Mouse (Mus musculus) olfactory bulb, adult 2 months (tissue): ENCODE results near the gene Xpc.

ENCODE experiments used
- CTCF ChIP-seq: fragments of 200-500 bp; IDR thresholded peaks from 2 replicates; pipeline ENCODE4 v1.5.1; 2012; ENCODE audit warnings: low read depth, mild to moderate bottlenecking, low read length, moderate library complexity; ENCODE audit not compliant: insufficient read depth
- POLR2A ChIP-seq: fragments of 200-500 bp; IDR thresholded peaks from 2 replicates; pipeline ENCODE4 v1.6.1; 2012; ENCODE audit warnings: mild to moderate bottlenecking, low read depth, low read length, moderate library complexity; ENCODE audit not compliant: insufficient read depth

- TF ChIP-seq CTCF, result no peak
- TF ChIP-seq POLR2A, result no peak
These were observed 17.7 kb upstream of the Xpc start for GRCm38 (mm10) chr6:91533359-91533758.
